Mouse (Mus musculus): Measurements from ENCODE around the gene Pgap2.

The Pgap2 gene

DNA sequence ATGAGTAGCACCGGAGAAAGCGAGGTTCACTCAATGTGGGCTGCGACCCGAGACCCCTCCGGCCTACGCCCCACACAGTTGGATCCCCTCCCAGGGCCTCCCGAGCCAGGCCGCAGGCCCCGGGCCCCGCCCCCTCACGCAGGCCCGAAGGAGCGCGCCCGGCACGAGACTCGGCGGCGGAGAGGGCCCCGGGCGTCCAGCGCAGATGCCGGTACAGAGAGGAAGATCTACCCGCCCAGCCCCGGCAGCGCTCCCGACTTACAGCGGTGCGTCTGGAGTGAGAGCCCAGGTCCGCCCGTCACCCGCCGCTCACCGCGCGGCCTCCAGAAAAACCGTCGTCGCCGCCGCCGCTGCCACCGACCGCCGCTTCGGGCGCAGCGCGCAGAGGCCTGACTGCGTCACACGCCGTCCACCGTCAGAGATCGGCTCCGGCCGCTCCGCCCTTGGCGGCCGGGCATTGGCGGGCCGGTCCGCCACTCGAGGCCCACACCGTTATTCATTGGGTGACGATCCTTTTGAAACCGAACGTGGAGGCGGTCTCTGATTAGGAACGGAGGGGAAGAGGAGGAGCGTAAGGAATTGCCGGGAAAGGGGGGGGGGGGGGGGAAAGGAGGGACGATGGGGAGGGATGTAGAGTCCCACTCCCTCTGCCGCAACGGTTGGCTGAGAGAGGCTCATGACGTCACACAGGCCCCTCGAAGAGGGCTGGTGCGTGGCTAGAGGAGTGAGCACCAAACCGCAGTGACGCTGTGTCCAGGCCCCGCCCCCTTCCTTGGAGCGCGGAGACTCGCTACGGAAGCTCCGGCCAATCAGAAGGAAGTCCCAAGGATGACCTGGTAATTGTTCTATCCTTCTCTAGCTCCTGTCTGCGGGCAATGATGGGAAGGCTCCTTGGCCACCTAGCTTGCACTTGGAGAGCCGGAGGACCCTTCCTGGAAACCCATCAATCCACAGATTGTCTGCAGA is at the start of gene Pgap2, which contains the start of gene Nup98:
TSS of gene Pgap2 (plus strand) at position 453 of the 966 bp plus-strand sequence.
TSS of gene Nup98 (minus strand) at position 421 of the 966 bp plus-strand sequence.
- in situ Hi-C loops (cut with MboI; ENCODE audit: low sequenced_read_pairs) = no loop called here

DNA sequence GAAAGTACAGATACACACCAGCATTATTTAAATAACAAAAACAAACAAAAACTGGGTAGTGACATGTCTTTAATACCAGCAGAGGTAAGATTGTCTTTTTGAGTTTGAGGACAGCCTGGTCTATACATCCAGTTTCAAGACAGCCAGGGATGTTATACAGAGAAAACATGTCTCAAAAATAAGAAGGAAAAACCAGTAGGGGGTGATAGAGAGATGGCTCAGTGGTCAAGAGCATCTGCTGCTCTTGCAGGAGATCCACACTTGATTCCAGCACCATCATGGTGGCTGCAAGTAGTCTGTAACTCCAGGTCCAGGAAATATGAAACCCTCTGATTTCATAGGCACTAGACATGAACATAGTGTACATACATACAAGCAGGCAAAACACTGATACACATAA is 39.7 kb upstream of the Pgap2 start:
- in situ Hi-C loops (cut with MboI; ENCODE audit: low sequenced_read_pairs) = no loop called here

DNA sequence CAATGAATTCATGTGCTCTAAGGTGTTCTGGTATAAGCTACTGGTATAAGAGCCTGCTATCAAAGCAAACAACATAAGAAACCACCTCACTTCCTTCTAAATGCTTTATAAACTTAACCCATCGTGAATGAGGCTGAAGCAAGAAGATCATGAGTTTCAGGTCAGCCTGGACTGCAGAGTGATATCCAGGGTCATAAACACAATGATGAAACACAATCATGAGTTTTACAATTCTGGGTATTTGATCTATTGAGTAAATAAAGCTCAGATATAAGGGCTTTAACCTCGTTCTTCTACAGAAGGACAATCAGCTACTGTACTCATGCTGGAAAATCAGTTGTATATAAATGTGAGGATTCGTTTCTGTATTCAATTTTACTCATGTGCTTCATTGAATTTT is 26.2 kb upstream of the Pgap2 start:
- in situ Hi-C loops (cut with MboI; ENCODE audit: low sequenced_read_pairs) = no loop called here

DNA sequence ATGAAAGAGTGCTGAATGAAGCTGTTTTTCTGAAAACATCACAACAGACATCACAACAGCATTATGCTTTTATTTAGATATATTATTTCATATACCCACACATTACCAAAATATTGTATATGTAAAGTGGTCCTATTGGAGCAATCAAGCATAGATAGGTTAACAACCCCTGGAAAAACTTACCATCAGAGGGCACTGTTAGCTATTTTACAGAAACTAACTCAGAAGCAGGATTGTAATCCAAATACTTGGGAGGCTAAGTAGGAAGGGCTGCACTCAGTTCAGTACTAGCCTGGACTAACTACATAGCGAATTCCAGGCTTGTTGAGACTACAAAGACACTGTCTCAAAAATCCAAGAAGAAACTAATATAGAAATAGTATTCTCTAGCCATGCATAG is 17.7 kb upstream of the Pgap2 start:
- in situ Hi-C loops (cut with MboI; ENCODE audit: low sequenced_read_pairs) = no loop called here

DNA sequence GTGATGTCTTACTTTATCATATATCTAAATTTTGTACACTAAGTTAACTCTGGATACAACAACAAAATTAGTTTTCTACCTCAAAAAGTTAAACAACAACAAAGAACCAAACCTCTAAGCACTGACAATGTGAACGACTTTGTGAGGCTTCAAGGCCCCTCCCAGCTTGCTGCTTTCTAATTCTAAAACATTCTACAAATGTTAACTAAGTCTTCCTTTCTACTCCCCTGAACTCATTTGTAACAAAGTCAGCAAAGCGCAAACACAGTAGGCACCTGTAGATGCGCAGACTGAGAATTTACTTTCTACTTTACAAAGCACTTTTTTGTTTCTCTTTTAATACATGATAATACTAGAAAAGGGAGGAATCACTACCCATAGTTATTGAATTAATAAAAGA is 9.4 kb upstream of the Pgap2 start:
- in situ Hi-C loops (cut with MboI; ENCODE audit: low sequenced_read_pairs) = no loop called here

DNA sequence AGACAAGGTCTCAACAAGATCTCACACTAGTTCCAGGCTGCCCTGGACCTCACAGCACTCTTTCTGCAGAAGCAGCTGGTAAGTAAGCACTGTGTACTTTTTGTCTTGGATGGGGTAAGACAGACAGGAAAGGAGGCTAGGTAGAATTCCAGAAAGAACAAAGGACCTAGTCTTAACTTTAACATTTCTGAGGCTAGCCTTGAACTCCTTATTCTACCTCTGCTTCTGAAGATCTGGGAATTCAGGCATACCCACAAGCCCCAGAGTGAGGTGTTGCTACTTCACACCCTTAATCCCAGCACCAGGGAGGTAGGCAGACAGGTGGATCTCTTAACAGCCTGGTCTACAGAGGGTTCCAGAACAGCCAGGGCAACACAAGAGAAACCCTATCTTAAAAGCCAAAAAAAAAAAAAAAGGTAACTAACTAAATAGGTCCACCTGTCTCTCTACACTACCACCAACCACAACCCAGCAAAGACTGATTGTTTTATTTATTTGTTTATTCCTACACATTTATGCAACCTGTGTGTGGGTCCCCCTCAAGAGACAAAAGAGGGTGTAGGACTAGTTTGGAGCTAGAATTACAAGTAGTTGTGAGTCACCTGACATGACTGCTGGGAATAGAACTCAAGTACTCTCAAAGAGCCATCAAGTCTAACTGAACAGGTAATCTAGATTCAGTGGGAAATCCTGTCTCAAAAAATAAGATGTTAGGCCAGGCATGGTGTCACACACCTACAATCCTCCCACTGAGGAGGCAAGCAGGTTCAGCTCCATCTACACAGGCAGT is 8.8 kb upstream of the Pgap2 start:
- in situ Hi-C loops (cut with MboI; ENCODE audit: low sequenced_read_pairs) = no loop called here

DNA sequence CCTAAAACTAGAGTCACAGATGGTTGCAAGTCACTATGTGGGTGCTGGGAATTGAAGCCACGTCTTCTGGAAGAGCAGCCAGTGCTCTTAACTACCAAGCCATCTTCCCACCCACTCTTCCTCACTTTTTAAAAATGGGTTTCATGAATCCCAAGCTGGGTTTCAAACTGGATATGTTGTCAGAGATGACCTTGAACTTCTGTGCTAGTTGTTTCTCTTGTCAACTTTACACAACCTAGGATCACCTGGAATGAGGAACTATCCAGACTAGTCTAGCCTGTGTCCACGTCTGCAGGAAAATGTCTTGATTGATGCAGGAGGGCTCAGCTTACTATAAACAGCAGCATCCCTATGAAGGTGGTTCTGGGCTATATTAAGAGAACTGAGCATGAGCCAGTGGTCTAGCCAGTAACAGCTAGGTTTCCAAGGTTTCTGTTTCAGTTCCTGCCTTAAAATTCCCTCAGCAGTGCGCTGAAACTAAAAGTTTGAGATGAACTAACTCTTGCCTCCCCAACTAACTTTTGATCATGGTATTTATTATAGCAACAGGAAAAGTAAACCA is 5.6 kb upstream of the Pgap2 start:
- in situ Hi-C loops (cut with MboI; ENCODE audit: low sequenced_read_pairs) = no loop called here

DNA sequence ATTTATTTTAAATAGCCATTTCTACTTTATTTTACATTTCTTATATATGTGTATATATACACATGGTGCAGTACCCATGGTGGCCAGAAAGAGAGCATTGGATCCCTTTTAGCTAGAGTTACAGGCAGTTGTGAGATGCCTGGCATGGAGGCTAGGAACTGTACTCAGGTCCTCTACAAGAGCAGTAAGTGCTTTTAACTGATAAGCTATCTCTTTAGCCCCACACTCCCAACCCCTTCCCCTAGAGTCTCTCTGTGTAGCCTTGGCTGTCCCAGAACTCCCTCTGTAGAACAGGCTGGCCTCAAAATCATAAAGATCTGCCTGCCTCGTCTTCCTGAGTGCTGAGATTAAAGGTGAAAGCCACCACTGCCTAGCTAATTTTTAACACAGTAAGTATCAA is 4.4 kb upstream of the Pgap2 start:
- in situ Hi-C loops (cut with MboI; ENCODE audit: low sequenced_read_pairs) = no loop called here

DNA sequence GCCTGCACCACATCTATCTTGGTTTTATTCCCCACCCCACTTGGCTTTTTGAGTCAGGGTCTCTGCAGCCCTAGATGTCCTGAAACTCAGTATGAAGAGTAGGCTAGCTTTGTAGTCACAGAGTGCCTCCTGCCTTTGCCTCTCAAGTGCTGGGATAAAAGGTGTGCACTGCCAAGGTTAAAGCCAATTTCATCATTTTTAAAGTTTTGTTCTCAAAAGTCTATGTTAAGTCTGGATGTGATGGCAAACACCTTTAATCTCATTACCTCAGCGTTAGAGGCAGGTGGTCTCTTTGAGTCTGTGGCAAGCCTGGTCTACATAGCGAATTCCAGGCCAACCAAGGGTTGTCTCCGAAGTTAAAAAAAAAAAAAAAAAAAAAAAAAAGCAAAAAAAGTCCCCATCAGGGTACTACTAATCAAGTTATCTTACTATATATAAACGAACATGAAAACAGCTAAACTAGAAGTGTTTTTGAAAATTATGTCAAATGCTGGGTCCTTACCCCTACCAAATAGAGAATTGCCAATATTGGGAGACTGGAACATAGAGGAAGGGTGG is 1.1 kb upstream of the Pgap2 start:
- in situ Hi-C loops (cut with MboI; ENCODE audit: low sequenced_read_pairs) = no loop called here

DNA sequence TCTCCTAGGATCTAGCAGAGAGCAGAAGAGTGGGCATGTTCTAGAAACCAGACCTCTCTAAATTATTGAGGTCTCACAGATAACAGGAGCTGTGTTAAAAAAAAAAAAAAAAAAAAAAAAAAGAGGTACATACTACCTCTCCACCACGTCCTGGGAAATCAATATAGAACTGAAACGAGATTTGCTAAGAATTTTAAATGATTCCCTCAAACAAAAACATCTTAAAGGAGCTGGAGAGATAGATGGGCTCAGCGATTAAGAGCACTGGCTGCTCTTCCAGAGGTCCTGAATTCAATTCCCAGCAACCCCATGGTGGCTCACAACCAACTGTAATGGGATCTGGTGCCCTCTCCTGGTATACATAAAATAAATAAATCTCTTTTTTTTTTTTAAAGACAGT is 1.1 kb downstream of the Pgap2 start:
- in situ Hi-C loops (cut with MboI; ENCODE audit: low sequenced_read_pairs) = no loop called here

DNA sequence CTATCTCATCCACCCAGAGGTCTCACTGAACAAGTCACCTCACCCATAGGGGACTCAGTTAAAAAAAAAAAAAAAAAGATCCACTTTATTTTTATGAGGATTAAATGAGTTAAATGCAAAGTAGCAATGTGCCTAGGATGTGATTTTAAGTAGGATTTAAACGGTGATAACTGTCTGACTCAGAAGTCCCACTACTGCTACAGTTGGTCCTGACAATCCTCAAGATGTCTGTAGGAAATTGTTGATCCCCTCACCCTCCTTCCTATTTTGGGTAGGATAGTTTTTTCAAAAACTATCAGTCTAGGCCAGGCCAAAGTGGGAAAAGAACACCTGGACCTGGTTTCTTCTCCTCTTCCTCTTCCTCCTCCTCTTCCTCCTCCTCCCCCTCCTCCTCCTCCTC is 11.9 kb downstream of the Pgap2 start:
- in situ Hi-C loops (cut with MboI; ENCODE audit: low sequenced_read_pairs) = no loop called here

DNA sequence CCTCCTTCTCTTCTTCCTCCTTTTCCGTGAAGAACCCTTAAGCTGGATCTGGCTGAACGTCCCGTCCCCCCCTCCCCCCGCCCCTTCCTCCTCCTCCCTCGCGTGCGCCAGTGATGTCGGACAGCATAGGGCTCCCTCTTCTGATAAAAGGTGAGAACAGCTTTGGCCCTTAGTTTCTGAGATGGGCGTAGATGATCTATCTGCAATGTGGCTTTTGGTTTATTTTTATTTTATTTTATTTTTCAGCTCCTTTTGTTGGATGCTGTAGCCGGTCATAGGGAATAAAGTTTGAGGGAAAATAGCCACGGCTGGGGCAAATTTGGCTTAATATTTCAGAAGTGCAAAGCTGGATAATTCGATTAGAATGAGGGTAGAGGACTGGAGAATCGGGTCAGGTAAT is 12.3 kb downstream of the Pgap2 start:
- in situ Hi-C loops (cut with MboI; ENCODE audit: low sequenced_read_pairs) = no loop called here

DNA sequence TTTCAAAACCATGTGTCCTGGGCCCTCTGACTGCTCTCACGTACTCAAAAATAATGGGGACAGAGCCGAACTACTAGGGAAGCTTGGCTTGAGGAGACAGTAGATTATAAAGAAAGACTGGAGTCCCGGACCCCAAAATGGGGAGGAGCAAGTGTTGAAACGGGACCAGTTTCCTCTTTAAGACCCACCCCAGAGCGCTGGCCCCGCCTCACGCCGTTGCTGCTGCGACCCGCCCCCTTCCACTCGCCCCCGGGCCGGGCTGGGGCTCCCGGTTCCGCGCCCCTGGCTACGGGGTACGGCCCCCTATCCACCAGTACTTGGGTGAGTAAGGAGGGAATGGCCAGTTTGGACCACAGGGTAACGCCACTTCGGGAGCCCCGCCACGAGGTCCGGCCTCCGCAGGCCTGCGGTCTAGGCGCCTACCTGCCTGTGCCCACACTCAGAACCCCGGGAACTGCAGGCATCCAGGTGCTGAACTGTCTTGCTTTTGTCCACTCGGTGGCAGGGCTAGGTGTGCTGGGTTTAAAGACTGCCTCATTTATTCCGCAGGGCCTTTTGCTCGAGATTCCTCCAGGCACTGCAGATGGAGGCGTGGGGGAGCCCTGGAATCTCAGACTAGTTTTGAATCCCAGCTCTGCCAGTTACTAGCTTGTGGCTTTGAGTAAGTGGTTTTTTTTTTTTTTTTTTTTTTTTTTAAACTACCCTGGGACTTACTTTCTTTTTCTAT is 13.0 kb downstream of the Pgap2 start:
- in situ Hi-C loops (cut with MboI; ENCODE audit: low sequenced_read_pairs) = no loop called here

DNA sequence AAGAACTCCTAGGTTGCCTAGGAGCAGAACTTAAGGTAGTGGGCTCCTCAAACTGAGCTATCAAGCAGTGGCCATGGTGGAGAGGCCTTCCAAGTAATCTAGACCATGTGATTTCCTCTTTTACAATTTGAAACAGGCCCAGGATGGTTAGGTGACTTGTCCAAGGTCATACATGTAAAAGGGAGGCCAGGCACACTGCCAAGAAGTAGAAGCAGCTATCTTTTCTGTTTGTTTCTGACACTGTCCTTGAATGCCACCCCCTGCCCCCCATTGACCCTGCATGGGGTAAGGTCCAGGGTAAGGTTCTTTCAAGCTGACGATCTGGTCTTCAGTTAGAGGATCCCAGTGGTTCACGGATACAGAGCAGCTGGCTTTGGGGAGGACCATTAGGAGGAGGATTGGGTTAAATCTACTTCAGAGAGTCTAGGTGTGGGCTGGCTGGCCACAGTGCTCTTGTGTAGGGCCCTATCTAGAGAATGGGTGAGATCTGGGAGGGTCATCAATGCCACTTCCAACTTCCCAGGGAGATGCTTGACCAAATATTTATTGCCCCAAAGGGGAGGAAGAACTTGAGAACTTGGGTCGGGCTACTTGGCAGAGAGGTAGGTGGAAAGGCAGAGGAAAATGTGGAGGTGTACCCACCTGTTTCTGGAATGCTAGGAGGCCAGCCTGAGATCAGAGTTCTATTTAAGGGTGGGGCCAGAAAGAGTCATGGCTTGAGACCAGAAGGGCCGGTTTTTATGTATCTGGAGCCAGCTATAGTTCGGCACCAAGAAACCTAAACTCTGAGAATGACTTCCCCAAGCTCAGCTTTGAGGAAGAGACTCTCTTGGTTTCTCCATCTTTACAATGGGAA is 14.1 kb downstream of the Pgap2 start:
- in situ Hi-C loops (cut with MboI; ENCODE audit: low sequenced_read_pairs) = no loop called here

DNA sequence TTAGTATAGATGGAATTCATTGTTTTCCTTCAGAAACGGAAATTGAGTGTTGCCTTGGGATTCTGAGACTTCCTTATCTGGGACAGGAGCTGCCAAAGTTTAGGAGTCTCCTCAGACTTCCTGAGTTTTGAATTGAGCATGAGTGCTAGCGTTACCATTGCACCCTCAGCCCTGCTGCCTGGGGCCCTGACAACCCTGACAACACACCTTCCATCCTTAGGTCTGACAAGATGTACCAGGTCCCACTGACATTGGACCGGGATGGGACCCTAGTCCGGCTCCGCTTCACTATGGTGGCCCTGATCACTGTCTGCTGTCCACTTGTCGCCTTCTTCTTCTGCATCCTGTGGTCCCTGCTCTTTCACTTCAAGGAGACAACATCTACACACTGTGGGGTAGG is 16.0 kb downstream of the Pgap2 start:
- in situ Hi-C loops (cut with MboI; ENCODE audit: low sequenced_read_pairs) = no loop called here

DNA sequence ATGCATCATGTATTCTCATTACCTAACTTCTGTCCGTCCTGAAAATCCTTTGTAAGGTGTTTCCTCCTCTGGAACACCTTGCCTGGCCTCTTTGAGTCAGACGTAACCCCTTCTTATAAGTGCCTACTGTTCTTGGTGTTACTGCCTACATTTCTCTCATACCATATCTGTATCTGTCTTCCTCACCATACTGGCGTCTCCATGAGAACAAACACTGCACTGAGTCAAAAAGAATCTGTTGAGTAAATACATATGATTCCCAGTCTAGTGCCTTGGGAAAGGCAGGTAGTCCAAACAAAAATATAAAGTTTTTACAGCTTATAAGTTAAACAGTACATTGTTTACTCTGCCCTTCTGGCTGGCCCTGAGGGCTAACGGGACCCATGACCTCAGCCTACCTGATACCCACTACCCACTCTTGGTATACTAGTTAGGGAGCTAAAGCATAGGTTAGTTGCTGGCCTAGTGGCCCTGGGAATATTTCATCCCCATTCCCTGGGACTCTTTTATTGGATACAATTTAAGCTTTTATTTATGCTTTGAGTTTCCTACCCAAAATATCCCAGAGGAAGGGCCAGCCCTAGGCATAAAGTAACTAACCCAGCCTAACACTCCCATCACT is 18.2 kb downstream of the Pgap2 start:
- in situ Hi-C loops (cut with MboI; ENCODE audit: low sequenced_read_pairs) = no loop called here

DNA sequence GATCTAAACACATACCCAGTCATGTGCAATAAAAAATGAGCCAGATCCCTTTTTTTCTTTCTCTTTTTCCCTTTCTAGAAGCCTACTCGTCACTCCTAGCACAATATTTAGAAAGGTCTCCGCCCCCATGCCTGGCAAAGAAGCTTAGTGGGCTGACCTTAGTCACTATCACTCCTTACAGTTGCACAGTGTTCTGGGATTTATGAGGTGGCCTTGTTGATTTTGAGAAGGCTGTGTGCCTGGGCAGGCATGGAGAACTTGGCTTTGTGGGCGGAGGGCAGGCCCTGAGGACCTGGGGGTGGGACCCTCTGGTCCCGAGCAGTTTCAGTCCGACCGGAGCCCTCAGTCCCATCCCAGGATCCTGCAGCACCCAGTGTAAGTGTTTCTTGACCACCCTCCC is 19.8 kb downstream of the Pgap2 start:
- in situ Hi-C loops (cut with MboI; ENCODE audit: low sequenced_read_pairs) = no loop called here

DNA sequence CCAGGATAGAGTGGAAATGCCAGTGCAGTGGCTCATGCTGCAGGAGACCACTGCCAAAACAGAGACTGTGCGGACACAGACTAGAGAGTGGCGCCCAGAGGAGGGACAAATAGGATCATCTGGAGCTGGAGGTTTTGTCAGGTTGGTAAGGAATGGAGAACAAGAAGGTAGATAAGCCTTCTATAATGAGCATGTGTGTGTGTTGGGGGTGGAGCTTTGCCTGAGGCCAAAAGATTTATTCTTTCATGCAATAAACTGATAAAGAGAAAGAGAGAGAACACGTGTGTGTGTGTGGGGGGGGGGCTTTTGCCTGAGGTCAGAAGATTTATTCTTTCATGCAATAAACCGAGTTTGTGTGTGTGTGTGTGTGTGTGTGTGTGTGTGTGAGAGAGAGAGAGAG is 23.1 kb downstream of the Pgap2 start:
- in situ Hi-C loops (cut with MboI; ENCODE audit: low sequenced_read_pairs) = no loop called here

DNA sequence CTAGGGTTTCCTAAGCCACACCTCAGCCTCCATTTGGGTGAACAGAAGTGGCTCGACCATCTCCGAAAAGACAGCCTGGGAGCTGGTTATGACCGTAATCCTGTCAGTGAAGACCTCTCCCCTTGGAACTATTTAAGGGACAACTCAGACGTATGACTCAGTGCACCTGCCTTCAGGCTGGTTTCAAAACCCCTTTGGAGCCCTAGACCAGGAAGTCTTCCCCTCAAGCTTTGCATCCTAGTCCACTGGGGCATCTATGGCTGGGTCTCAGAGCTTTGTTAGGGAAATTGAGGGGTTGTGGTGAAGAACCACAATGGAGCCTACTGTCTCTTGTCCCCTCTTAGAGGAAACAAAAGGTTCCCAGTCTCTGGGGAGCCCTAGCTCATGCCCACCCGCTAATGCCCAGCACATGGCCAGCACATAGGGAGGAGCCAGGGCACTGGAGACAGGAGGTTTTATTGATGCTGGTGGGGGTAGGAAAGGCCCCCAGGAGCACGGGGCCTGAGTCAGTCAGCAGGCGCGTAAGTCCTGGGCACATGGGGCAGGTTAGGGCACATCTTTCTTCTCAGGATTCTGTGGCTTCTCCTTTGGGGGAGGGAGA is 28.8 kb downstream of the Pgap2 start:
- in situ Hi-C loops (cut with MboI; ENCODE audit: low sequenced_read_pairs) = no loop called here
